Comparison of ENCODE assay signal across 21 mouse cellular contexts in genomic region chr1:33531860-33532259, GRCm38 (mm10).
DNase-seq lines count a peak whose midpoint lies in the region; ATAC-seq and TF ChIP-seq lines count a peak whose summit lies in the region.
"Had no signal": no experiment of that assay in that cellular context is flagged by ENCODE, and none has a peak within 500 bp of the region (broad histone marks: within the 10 kb centered on the region; RNA-seq: fewer than 3 reads in every experiment).

No protein-coding gene starts in this region.

- no peak overlapping the region for H3K4me3 ChIP-seq in hindbrain, embryonic 13.5 days
- H3K4me3 ChIP-seq in hindbrain, postnatal 0 days (ENCODE audit: low read length), result no peak overlapping the region
- H3K4me3 ChIP-seq in lung, postnatal 0 days (ENCODE audit: low read depth, low read length), result no peak overlapping the region
- H3K4me3 ChIP-seq in lung, adult 2 months (replicated peaks; ENCODE audit: extremely low read depth, low read depth, low read length), result no peak overlapping the region
- no peak overlapping the region for H3K4me3 ChIP-seq in neural tube, embryonic 14.5 days (ENCODE audit: low read depth, low read length)
- H3K4me3 ChIP-seq: embryonic facial prominence, embryonic 10.5 days; heart, embryonic 10.5 days; kidney, embryonic 15.5 days; limb, embryonic 12.5 days; neural tube, embryonic 12.5 days had no signal

- H3K9ac ChIP-seq in hindbrain, embryonic 13.5 days, result no peak overlapping the region
- H3K9ac ChIP-seq in hindbrain, postnatal 0 days (replicated peaks; ENCODE audit: low read length), result no peak overlapping the region
- H3K9ac ChIP-seq in lung, postnatal 0 days (replicated peaks; ENCODE audit: low read depth), result no peak overlapping the region
- H3K9ac ChIP-seq in neural tube, embryonic 14.5 days (replicated peaks; ENCODE audit: low read depth, low read length), result no peak overlapping the region
- H3K9ac ChIP-seq: hindbrain, embryonic 14.5 days; kidney, embryonic 15.5 days; limb, embryonic 12.5 days; lung, embryonic 14.5 days; neural tube, embryonic 12.5 days had no signal

- H3K27me3 ChIP-seq in hindbrain, embryonic 13.5 days, result no peaks in the 10 kb centered on the region
- H3K27me3 ChIP-seq in hindbrain, postnatal 0 days (ENCODE audit: insufficient read depth, low read length), result no peaks in the 10 kb centered on the region
- no peaks in the 10 kb centered on the region for H3K27me3 ChIP-seq in lung, postnatal 0 days (replicated peaks; ENCODE audit: insufficient read depth, low read length)
- no peaks in the 10 kb centered on the region for H3K27me3 ChIP-seq in neural tube, embryonic 14.5 days (ENCODE audit: control insufficient read depth, insufficient read depth, low read length)
- H3K27me3 ChIP-seq: kidney, embryonic 15.5 days; limb, embryonic 12.5 days; neural tube, embryonic 12.5 days had no signal

- TF ChIP-seq POLR2A in lung, adult 2 months (IDR thresholded peaks at IDR 0.05; ENCODE audit: borderline replicate concordance, extremely low read depth, low read depth, low read length), result no peak

- H3K36me3 ChIP-seq in hindbrain, embryonic 13.5 days, result no peaks in the 10 kb centered on the region
- H3K36me3 ChIP-seq in hindbrain, postnatal 0 days (ENCODE audit: insufficient read depth, low read length), result no peaks in the 10 kb centered on the region
- no peaks in the 10 kb centered on the region for H3K36me3 ChIP-seq in lung, postnatal 0 days (ENCODE audit: insufficient read depth, low read length)
- no peaks in the 10 kb centered on the region for H3K36me3 ChIP-seq in neural tube, embryonic 14.5 days (ENCODE audit: control insufficient read depth, insufficient read depth, low read length)
- H3K36me3 ChIP-seq: limb, embryonic 12.5 days; neural tube, embryonic 12.5 days had no signal

- TF ChIP-seq CTCF in hindbrain, postnatal 0 days (IDR thresholded peaks at IDR 0.05; ENCODE audit: low read depth), result no peak
- TF ChIP-seq CTCF in lung, postnatal 0 days (IDR thresholded peaks at IDR 0.05), result no peak
- TF ChIP-seq CTCF in lung, adult 2 months (IDR thresholded peaks at IDR 0.05; ENCODE audit: insufficient read depth, low read length), result no peak

- H3K27ac ChIP-seq in hindbrain, embryonic 13.5 days, result 0 out of 2 replicates have a peak overlapping the region, but pooled peaks have one; percentile 32
- H3K27ac ChIP-seq in hindbrain, postnatal 0 days, result no peak overlapping the region
- H3K27ac ChIP-seq in lung, postnatal 0 days (ENCODE audit: low read length), result no peak overlapping the region
- peak overlapping the region; percentile 18; the same call in 1 of the 2 replicates for H3K27ac ChIP-seq in neural tube, embryonic 14.5 days (ENCODE audit: low read depth, low read length)
- H3K27ac ChIP-seq: embryonic facial prominence, embryonic 10.5 days; heart, embryonic 10.5 days; kidney, embryonic 15.5 days; limb, embryonic 12.5 days; neural tube, embryonic 12.5 days; stomach, postnatal 0 days had no signal

- H3K4me2 ChIP-seq in hindbrain, embryonic 13.5 days, result no peak overlapping the region
- H3K4me2 ChIP-seq in hindbrain, postnatal 0 days (ENCODE audit: low read depth, low read length), result no peak overlapping the region
- H3K4me2 ChIP-seq in lung, postnatal 0 days (replicated peaks; ENCODE audit: low read depth, low read length), result no peak overlapping the region
- H3K4me2 ChIP-seq in neural tube, embryonic 14.5 days (ENCODE audit: low read depth, low read length), result no peak overlapping the region
- H3K4me2 ChIP-seq: hindbrain, embryonic 14.5 days; kidney, embryonic 15.5 days; limb, embryonic 12.5 days; lung, embryonic 14.5 days; neural tube, embryonic 12.5 days had no signal

- 70% methylated on average over 3 of the region's 3 CpGs for WGBS in hindbrain, embryonic 13.5 days
- 60% methylated on average over 3 of the region's 3 CpGs for WGBS in hindbrain, postnatal 0 days
- WGBS in lung, postnatal 0 days, result 80% methylated on average over 3 of the region's 3 CpGs
- WGBS in lung, adult 2 months, result 80% methylated on average over 3 of the region's 3 CpGs
- 62% methylated on average over 3 of the region's 3 CpGs for WGBS in neural tube, embryonic 14.5 days

- ATAC-seq in hindbrain, embryonic 13.5 days (ENCODE audit: low FRiP score), result 0 out of 2 replicates have a peak, but pooled peaks have one; percentile 37
- ATAC-seq in hindbrain, postnatal 0 days, result no peak
- ATAC-seq in lung, postnatal 0 days, result no peak
- peak; percentile 66 for ATAC-seq in common myeloid progenitor, adult 5-6 weeks (replicated peaks; ENCODE audit: low read depth, poor library complexity, severe bottlenecking)
- ATAC-seq in neural tube, embryonic 14.5 days (ENCODE audit: low read depth), result peak; percentile 18; the same call in 1 of the 2 replicates
- ATAC-seq: intestine, postnatal 0 days had no signal

- TF ChIP-seq EP300 in lung, postnatal 0 days (IDR thresholded peaks at IDR 0.05), result no peak

- H3K9me3 ChIP-seq in hindbrain, embryonic 13.5 days, result no peaks in the 10 kb centered on the region
- no peaks in the 10 kb centered on the region for H3K9me3 ChIP-seq in hindbrain, postnatal 0 days (ENCODE audit: low read length)
- no peaks in the 10 kb centered on the region for H3K9me3 ChIP-seq in lung, postnatal 0 days (ENCODE audit: low read length)
- H3K9me3 ChIP-seq in neural tube, embryonic 14.5 days (ENCODE audit: control insufficient read depth, low read length), result no peaks in the 10 kb centered on the region
- H3K9me3 ChIP-seq: heart, embryonic 10.5 days; neural tube, embryonic 12.5 days had no signal

- no peak for DNase-seq in hindbrain, postnatal 0 days (ENCODE audit: low spot score)
- peak; percentile 10 for DNase-seq in lung, postnatal 0 days (ENCODE audit: low spot score)
- DNase-seq in lung, adult 2 months, result no peak
- DNase-seq in spleen, postnatal 14 days (ENCODE audit: low spot score in 2 of 2), result no peak
- DNase-seq: B cell, adult 2 months; cerebellum, adult 2 months; kidney, postnatal 4 days; lung, embryonic 14.5 days; retina, postnatal 1 day; right cerebral cortex, postnatal 4 days had no signal

- peaks cover 13% of the 10 kb centered on the region for H3K4me1 ChIP-seq in hindbrain, embryonic 13.5 days (replicated peaks)
- 0 out of 2 replicates have a peak, but pooled peaks cover 5% of the 10 kb centered on the region for H3K4me1 ChIP-seq in hindbrain, postnatal 0 days (ENCODE audit: insufficient read depth, low read length)
- no peaks in the 10 kb centered on the region for H3K4me1 ChIP-seq in lung, postnatal 0 days (ENCODE audit: insufficient read depth, low read depth, low read length)
- H3K4me1 ChIP-seq in lung, adult 2 months (ENCODE audit: control insufficient read depth, insufficient read depth, low read length), result no peaks in the 10 kb centered on the region
- 0 out of 2 replicates have a peak, but pooled peaks cover 6% of the 10 kb centered on the region for H3K4me1 ChIP-seq in neural tube, embryonic 14.5 days (ENCODE audit: control insufficient read depth, insufficient read depth, low read length)
- H3K4me1 ChIP-seq: embryonic facial prominence, embryonic 10.5 days; limb, embryonic 12.5 days had no signal

Comparison
In these comparisons a context has a peak if more than half of its experiments do, and no peak if none do; other contexts are left out.
1. ATAC-seq: peak in hindbrain, embryonic 13.5 days (single experiment), common myeloid progenitor, adult 5-6 weeks (single experiment) and neural tube, embryonic 14.5 days (single experiment); none in hindbrain, postnatal 0 days (single experiment) and lung, postnatal 0 days (single experiment).
2. H3K27ac ChIP-seq: peak in hindbrain, embryonic 13.5 days (single experiment) and neural tube, embryonic 14.5 days (single experiment); none in hindbrain, postnatal 0 days (single experiment) and lung, postnatal 0 days (single experiment).